Mouse (Mus musculus) neural tube, embryonic 15.5 days (tissue): Measurements from ENCODE around the gene Isl1. TPM values are rescaled to one million over a fixed set of nuclear protein-coding genes. Genes with fewer than 3 reads are reported as not detected.

Source experiments
- ATAC-seq: fragments of 200-750 bp; cut with Nextera tagmentation; 2 replicates; pipeline ENCODE4 v1.8.0; 2017; ENCODE audit warnings: mild to moderate bottlenecking, moderate TSS enrichment, moderate library complexity; ENCODE audit not compliant: low FRiP score
- H3K27ac ChIP-seq: fragments of 300-500 bp; sonication (generic); replicated peaks from 2 replicates; pipeline ENCODE4 v1.5.1; 2015; ENCODE audit warnings: mild to moderate bottlenecking, inconsistent platforms
- H3K27me3 ChIP-seq: fragments of 300-500 bp; sonication (generic); replicated peaks from 2 replicates; pipeline ENCODE4 v1.6.1; 2015; ENCODE audit warnings: inconsistent platforms
- H3K36me3 ChIP-seq: fragments of 300-500 bp; sonication (generic); 2 replicates; pipeline ENCODE4 v1.6.1; 2015; ENCODE audit warnings: inconsistent platforms
- H3K4me1 ChIP-seq: fragments of 300-500 bp; sonication (generic); 2 replicates; pipeline ENCODE4 v1.6.1; 2015; ENCODE audit warnings: inconsistent platforms
- H3K4me2 ChIP-seq: fragments of 300-500 bp; sonication (generic); 2 replicates; pipeline ENCODE4 v1.6.1; 2015; ENCODE audit warnings: inconsistent platforms, mild to moderate bottlenecking, moderate library complexity
- H3K4me3 ChIP-seq: fragments of 300-500 bp; sonication (generic); replicated peaks from 2 replicates; pipeline ENCODE4 v1.5.1; 2015; ENCODE audit warnings: mild to moderate bottlenecking, inconsistent platforms
- H3K9ac ChIP-seq: fragments of 300-500 bp; sonication (generic); replicated peaks from 2 replicates; pipeline ENCODE4 v1.6.1; 2015; ENCODE audit warnings: mild to moderate bottlenecking, inconsistent platforms
- H3K9me3 ChIP-seq: fragments of 300-500 bp; sonication (generic); replicated peaks from 2 replicates; pipeline ENCODE4 v1.6.1; 2016; ENCODE audit warnings: inconsistent platforms
- WGBS: fragments of 180-500 bp; shearing (Covaris S2); methylation state at CpG from one replicate; pipeline ENCODE4 v1.1.7; 2015; ENCODE audit warnings: mixed read lengths; 5-methylcytosine and 5-hydroxymethylcytosine counted together
- polyA plus RNA-seq: library from polyadenylated mRNA; unstranded; fragments of >200 nt; fragmentation: Nextera tagmentation; extraction: Ambion mirVana; gene quantifications from 2 replicates; pipeline ENCODE4 v1.2.1, GENCODE M21; 2015

Gene Isl1
- 48.5 and 50.6 TPM in 2 replicates for polyA plus RNA-seq

- Histone ChIP-seq H3K4me1 (peaks cover 9% of the 10 kb centered on the region), H3K36me3 (no peaks in the 10 kb centered on the region), H3K9ac (peak within 1 kb of the TSS; percentile 2; the same call in 1 of the 2 replicates), H3K27me3 (peaks cover 75% of the 10 kb centered on the region), H3K4me3 (peak within 1 kb of the TSS; percentile 43), H3K27ac (0 out of 2 replicates have a peak within 1 kb of the TSS, but pooled peaks have one; percentile 7), H3K9me3 (no peaks in the 10 kb centered on the region), H3K4me2 (peak within 1 kb of the TSS; percentile 66)
- WGBS: 1% methylated on average over 82 of the region's 82 CpGs
- ATAC-seq: peak; percentile 82
These were observed at the start of gene Isl1 for GRCm38 (mm10) chr13:116309584-116310462. Gene Isl1 (minus strand): TSS chr13:116309689.

- no peaks in the 10 kb centered on the region for H3K36me3 ChIP-seq
- no peak overlapping the region for H3K4me3 ChIP-seq
- 82% methylated on average over 3 of the region's 3 CpGs for WGBS
- H3K27me3 ChIP-seq: no peaks in the 10 kb centered on the region
- no peak overlapping the region for H3K4me2 ChIP-seq
- no peak overlapping the region for H3K27ac ChIP-seq
- no peak for ATAC-seq
- no peak overlapping the region for H3K9ac ChIP-seq
- H3K4me1 ChIP-seq: no peaks in the 10 kb centered on the region
- H3K9me3 ChIP-seq: no peaks in the 10 kb centered on the region
These were observed 26.3 kb upstream of the Isl1 start for GRCm38 (mm10) chr13:116335763-116336162.

DNA sequence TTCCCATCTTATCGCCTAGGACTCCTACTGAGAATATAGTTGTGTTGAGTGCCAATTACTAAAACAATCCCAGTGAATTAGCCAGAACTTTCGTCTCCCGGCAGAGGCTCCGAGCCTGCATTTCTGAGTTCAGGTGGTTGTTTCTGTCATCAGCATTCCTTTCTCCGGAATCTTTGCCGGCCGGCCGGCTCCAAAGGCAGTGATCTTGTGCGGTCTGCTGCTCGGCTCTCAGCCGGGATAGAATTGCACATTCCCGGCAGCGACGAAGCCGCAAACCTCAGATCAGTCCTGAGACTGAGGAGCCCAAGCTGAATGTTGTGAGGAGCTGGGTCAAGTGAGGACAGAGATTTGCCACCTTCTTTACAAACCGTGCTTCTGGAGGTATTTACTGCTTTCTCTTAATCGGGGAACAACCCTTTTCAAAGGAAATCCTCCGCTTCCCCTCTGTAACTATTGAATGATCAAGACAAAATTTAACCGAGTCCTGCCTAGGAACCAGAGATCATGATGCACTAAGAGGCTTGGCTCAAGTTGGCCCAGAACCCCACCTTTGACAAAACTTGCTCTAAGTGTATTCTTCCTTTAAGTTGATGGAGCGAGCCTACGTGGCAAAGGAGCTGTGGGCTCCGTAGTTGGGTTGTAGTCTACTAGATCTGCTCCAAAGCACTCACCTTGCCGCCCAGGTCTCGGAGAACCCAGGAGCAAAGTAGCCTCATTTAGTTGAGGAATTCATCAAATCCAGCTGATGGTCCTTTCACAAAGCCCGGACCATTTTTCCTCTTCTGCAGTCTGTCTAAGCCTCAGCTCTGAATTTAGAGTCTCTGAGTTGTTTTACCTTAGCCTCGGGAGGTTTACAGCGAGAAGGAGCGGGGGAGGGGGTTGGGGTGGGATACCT lies 4.4 kb upstream of the Isl1 start:
- H3K27ac ChIP-seq: no peak overlapping the region
- H3K27me3 ChIP-seq: peaks cover 67% of the 10 kb centered on the region
- no peak overlapping the region for H3K4me3 ChIP-seq
- no peaks in the 10 kb centered on the region for H3K36me3 ChIP-seq
- 2% methylated on average over 28 of the region's 28 CpGs for WGBS
- H3K4me2 ChIP-seq: no peak overlapping the region
- H3K9me3 ChIP-seq: no peaks in the 10 kb centered on the region
- H3K4me1 ChIP-seq: peaks cover 9% of the 10 kb centered on the region
- H3K9ac ChIP-seq: no peak overlapping the region
- no peak for ATAC-seq

DNA sequence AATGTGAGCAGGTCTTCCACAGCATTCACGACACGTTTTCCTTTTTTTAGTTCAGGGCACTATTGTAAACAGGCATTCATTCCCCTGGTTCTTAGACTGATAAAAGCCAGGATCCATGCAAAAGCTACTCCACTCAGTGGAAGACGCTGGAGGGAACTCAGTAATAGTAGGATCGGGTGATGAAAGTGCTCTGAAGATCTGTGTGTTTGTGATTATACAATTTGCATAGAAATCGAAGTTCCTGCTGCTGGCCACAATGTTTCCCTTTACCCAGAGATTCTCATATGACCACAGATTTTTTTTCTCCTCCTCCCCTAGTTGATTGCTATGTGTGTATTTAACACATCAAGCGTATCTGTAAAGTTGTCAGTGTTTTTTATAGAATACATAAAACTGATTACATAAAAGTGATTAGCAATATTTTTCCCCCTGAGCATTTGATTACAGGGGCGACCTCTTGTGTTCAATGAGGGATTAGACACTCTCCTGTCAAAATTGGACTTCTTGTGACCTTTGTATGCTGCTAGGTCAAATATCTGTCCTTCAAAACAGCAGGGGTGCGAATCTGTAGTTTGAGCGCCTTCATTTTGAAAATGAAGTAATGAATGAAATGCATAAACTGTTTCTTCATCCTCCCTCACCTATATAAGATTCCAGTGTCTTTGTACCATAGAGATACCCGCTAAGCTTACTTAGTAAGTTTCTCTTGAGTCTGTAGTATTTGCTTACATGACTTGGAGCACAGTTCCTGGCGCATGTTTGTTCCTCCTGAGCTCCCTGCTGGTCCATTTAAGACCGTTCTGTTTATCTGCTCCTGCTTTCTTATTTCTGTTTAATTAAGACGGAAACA lies 2.6 kb upstream of the Isl1 start:
- ATAC-seq: no peak
- Histone ChIP-seq H3K4me1 (peaks cover 9% of the 10 kb centered on the region), H3K4me2 (no peak overlapping the region), H3K9me3 (no peaks in the 10 kb centered on the region), H3K4me3 (no peak overlapping the region), H3K36me3 (no peaks in the 10 kb centered on the region), H3K27me3 (peaks cover 66% of the 10 kb centered on the region), H3K9ac (no peak overlapping the region), H3K27ac (no peak overlapping the region)
- 4% methylated on average over 13 of the region's 13 CpGs for WGBS

DNA sequence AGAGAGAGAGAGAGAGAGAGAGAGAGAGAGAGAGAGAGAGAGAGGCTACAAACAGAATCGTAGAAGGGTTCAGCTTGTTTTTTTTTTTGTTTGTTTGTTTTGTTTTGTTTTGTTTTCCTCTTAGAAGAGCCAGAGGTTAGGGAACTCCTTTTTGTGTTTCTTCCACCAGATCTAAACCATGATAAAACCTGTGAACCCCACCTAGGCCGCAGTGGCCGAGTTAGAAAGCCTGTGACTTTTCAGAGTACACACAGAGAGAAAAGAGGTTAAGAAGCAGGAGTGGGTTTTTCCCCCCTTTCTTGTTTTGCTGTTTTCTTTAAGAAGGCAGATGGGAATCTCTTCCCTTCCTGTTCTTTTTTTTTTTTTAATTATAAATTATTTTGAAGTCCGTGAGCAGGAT lies 1.5 kb upstream of the Isl1 start:
- Histone ChIP-seq H3K4me2 (no peak overlapping the region), H3K36me3 (no peaks in the 10 kb centered on the region), H3K27ac (no peak overlapping the region), H3K4me1 (peaks cover 9% of the 10 kb centered on the region), H3K4me3 (no peak overlapping the region), H3K9me3 (no peaks in the 10 kb centered on the region), H3K27me3 (peaks cover 74% of the 10 kb centered on the region), H3K9ac (no peak overlapping the region)
- WGBS: 4% methylated on average over 4 of the region's 4 CpGs
- ATAC-seq: no peak

DNA sequence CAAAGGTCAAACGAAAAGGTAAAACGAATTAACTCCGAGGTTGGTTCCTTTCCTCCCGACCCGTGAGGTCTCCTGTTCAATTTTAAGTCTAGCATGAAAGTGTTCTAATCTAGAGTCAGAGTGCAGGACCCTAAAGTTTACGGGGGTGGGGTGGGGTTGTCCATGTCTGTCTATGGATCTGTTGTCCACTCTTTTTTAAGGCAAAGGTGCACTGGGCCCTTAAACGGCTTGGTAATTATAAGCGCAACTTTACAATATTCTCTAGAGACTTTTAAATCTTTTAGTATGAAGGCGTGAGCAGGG lies 925 bp upstream of the Isl1 start:
- no peak for ATAC-seq
- no peaks in the 10 kb centered on the region for H3K36me3 ChIP-seq
- H3K27me3 ChIP-seq: peaks cover 74% of the 10 kb centered on the region
- H3K9ac ChIP-seq: no peak overlapping the region
- H3K27ac ChIP-seq: no peak overlapping the region
- H3K4me1 ChIP-seq: peaks cover 9% of the 10 kb centered on the region
- WGBS: under 1% methylated on average over 9 of the region's 9 CpGs
- H3K9me3 ChIP-seq: no peaks in the 10 kb centered on the region
- peak overlapping the region; percentile 43; the same call in 1 of the 2 replicates for H3K4me3 ChIP-seq
- no peak overlapping the region for H3K4me2 ChIP-seq

DNA sequence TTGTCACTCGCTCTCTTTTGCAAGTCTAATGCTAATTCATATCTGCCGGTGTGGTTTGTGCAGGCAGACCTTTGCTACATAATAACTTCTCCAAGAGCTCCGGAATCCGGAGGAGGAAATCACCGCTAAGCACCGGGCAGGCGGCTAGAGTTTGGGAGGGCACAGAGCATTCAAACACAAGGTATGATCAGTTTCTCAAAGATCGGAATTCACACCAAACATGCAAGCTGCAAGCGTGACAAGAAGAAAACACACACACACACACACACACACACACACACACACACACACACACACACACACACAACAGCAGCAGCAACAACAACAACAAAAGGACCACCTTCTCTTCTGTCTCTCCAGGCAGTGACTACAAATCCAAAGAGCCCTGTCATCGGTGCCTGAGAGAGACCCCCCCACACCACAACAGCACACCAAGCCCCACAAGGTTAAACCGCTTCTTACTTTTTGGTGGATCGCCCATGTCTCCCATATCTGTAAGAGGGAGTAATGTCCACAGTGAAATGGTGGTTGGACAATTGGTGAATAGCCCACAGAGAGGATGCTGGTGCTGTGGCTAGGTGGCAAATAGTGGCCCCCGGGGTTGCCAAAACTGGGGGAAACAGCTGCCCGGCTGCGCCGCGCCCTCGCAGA lies 431 bp downstream of the Isl1 start:
- Histone ChIP-seq H3K4me3 (peak overlapping the region; percentile 43), H3K27ac (no peak overlapping the region), H3K36me3 (no peaks in the 10 kb centered on the region), H3K9ac (no peak overlapping the region), H3K27me3 (peaks cover 72% of the 10 kb centered on the region), H3K4me1 (peaks cover 9% of the 10 kb centered on the region), H3K9me3 (no peaks in the 10 kb centered on the region), H3K4me2 (peak overlapping the region; percentile 66)
- ATAC-seq: peak; percentile 37; the same call in 1 of the 2 replicates
- WGBS: under 1% methylated on average over 18 of the region's 18 CpGs

- H3K9me3 ChIP-seq: no peaks in the 10 kb centered on the region
- ATAC-seq: no peak
- WGBS: under 1% methylated on average over 20 of the region's 20 CpGs
- H3K27me3 ChIP-seq: peaks cover 78% of the 10 kb centered on the region
- no peak overlapping the region for H3K27ac ChIP-seq
- H3K36me3 ChIP-seq: no peaks in the 10 kb centered on the region
- no peak overlapping the region for H3K4me2 ChIP-seq
- H3K9ac ChIP-seq: no peak overlapping the region
- H3K4me3 ChIP-seq: peak overlapping the region; percentile 43
- peaks cover 9% of the 10 kb centered on the region for H3K4me1 ChIP-seq
These were observed 1.2 kb downstream of the Isl1 start for GRCm38 (mm10) chr13:116308121-116308932.

- H3K4me1 ChIP-seq: peaks cover 11% of the 10 kb centered on the region
- H3K27me3 ChIP-seq: peaks cover 81% of the 10 kb centered on the region
- WGBS: 2% methylated on average over 6 of the region's 6 CpGs
- no peaks in the 10 kb centered on the region for H3K36me3 ChIP-seq
- H3K9me3 ChIP-seq: no peaks in the 10 kb centered on the region
- H3K9ac ChIP-seq: no peak overlapping the region
- no peak overlapping the region for H3K4me2 ChIP-seq
- H3K4me3 ChIP-seq: no peak overlapping the region
- ATAC-seq: no peak
- no peak overlapping the region for H3K27ac ChIP-seq
These were observed 2.9 kb downstream of the Isl1 start for GRCm38 (mm10) chr13:116306591-116306990.

GRCm38 (mm10) chr13:116305721-116306120 lies 3.8 kb downstream of the Isl1 start:
- Histone ChIP-seq H3K27me3 (peaks cover 81% of the 10 kb centered on the region), H3K4me2 (no peak overlapping the region), H3K27ac (no peak overlapping the region), H3K4me3 (0 out of 2 replicates have a peak overlapping the region, but pooled peaks have one; percentile 9), H3K4me1 (peaks cover 11% of the 10 kb centered on the region), H3K36me3 (no peaks in the 10 kb centered on the region), H3K9ac (no peak overlapping the region), H3K9me3 (no peaks in the 10 kb centered on the region)
- 4% methylated on average over 2 of the region's 2 CpGs for WGBS
- no peak for ATAC-seq
